Mouse (Mus musculus): ENCODE results near the gene Ror1.

Ror1 gene

DNA sequence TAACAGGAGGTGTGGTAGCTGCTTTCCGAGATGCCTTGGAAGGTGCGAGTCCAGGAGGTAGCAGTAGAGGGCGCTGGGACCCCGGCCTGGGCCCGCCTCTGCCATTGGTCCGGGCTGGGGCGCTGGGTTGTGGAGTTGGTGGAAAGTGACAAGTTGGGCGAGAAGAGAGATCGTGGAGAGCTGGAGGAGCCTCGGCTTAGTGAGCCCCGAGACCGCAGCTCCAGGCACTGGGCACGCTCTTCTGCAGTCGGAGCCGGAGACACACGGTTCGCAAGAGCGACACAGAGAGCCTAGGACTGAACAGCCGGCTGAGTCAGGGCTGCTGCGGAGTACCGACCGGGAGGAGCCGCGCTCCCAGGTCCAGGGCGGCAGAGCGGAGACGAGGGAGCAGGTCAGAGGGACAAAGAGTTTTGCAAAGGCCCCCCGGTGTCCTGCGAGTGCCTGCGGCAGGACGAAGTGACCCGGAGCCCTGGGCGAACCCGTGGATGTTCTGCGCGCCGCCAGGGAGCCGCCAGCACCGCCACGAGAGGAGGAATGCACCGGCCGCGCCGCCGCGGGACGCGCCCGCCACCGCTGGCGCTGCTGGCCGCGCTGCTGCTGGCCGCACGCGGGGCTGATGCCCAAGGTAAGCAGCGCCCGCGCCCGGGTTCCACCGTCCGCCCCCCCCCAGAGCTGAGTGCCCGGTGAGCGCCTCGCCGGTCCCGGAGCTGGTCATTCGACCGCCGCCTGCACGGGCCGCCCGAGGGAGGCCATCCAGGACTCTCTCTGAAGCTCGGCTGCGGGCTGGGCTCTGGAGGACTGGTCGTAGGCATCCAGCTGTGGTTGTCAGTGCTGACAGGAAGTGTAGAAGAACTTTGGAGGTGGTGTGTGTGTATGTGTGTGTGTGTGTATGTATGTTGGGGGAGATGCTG is at the start of gene Ror1:
TSS of gene Ror1 (plus strand) at position 107 of the 911 bp plus-strand sequence.
- peak; percentile 51 for DNase-seq (ENCODE audit: low read depth, low spot score)

GRCm38 (mm10) chr4:100047066-100047465 is 48.5 kb upstream of the Ror1 start:
- DNase-seq (ENCODE audit: low read depth, low spot score): no peak

- DNase-seq (ENCODE audit: low read depth, low spot score): no peak
Observed at GRCm38 (mm10) chr4:100048351-100048950, 47.1 kb upstream of the Ror1 start.

DNA sequence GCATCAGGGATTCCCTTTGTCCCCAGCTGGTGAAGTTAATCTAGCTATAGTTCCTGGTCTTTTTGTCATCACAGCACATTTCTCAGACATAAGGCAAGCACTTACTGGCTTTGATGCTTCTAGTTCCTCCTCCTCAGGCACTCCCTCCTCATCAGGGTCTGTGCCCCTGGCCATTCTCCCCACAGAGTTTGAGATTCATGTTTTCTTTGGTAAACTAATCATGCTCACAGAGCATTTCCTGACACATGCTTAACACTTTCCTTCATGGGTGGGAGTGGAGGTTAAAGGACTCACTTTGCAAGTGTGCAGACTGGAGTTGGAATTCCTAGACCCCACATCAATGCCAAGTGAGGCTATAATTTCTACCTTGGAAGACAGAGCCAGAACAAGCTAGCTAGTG is 43.8 kb upstream of the Ror1 start:
- DNase-seq (ENCODE audit: low read depth, low spot score): no peak

DNA sequence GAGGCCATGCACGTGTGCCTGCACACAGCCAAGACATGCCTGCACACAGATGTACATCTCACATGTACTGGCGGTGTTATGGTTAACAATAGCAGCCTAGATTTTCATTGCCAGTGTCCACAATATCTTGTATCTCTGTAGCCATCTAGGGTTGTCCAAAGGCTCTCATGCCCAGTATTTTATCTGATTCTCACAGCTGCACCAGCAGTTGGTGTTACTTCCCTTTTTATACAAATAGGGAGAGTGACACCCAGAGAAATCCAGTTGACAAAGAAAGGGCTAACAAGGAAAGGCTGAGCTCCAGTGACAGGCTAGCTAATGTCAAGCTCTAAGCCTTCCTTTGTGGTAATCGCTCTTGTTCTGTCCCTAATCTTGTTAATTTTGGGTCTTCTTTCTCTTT is 43.3 kb upstream of the Ror1 start:
- no peak for DNase-seq (ENCODE audit: low read depth, low spot score)

GRCm38 (mm10) chr4:100056046-100056445 is 39.5 kb upstream of the Ror1 start:
- DNase-seq (ENCODE audit: low read depth, low spot score): peak; percentile 64

DNA sequence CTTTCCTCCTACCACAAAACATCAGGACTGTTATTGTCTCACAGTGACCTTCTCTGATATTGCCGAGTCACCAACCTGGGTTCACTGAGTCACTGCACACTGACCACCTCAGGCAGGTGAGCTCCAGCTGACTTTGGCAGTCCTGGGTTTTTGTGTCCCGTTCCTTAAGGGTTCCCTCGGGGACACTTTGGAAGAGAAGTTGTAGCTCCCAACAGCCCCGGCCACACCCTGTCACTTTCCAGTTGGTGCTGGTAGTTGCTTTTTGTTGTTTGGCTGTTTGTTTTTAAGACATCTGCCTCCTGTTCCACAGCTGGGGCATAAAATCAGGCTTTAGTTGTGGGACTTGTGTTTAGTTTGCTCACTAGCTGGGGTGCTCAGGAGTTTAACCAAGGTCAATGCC is 39.1 kb upstream of the Ror1 start:
- peak; percentile 49 for DNase-seq (ENCODE audit: low read depth, low spot score)

- no peak for DNase-seq (ENCODE audit: low read depth, low spot score)
Observed at GRCm38 (mm10) chr4:100057381-100057780, 38.2 kb upstream of the Ror1 start.

DNA sequence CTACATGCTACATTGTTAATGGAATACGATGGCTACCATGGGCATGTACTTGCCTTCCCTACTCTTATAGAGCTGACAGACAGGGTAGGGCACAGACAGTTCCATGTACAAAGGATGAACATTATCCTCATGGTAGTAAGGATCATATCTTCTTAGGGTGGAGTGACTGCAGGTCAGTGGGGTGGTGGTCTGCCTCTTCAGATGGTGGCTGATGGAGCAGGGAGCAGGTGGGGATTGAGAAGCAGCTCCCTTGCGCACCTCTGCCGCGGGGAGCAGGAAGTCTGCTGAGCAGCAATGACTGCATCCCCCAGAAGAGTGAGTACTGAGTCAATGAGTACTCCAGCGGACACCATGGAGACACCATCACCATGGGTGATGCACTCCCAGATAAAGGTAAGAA is 37.0 kb upstream of the Ror1 start:
- no peak for DNase-seq (ENCODE audit: low read depth, low spot score)

- DNase-seq (ENCODE audit: low read depth, low spot score): no peak
Observed at GRCm38 (mm10) chr4:100059811-100060210, 35.8 kb upstream of the Ror1 start.

- no peak for DNase-seq (ENCODE audit: low read depth, low spot score)
Observed at GRCm38 (mm10) chr4:100061396-100062066, 34.1 kb upstream of the Ror1 start.

DNA sequence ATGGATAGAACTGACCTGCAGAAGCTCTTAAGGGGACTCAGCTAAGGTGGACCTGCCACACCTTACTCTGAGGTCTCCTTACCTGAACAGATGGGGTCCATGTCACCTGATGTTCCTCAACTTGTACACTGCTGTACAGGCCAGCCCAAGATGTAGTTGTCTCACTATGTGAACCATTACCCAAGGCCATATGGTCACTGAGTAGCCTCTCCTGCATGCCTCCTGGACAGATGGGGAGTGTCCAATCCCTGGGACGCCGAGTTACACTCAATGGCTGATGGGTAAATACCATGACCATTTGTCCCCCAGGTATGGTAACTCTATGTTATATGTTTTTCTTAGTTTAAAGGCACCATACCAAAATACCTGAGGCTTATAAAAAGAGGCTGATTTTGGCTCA is 29.9 kb upstream of the Ror1 start:
- DNase-seq (ENCODE audit: low read depth, low spot score): no peak

- DNase-seq (ENCODE audit: low read depth, low spot score): no peak
Observed at GRCm38 (mm10) chr4:100070101-100070500, 25.5 kb upstream of the Ror1 start.

- DNase-seq (ENCODE audit: low read depth, low spot score): no peak
Observed at GRCm38 (mm10) chr4:100096596-100097181, 1.1 kb downstream of the Ror1 start.

GRCm38 (mm10) chr4:100097364-100097979 is 1.9 kb downstream of the Ror1 start:
- no peak for DNase-seq (ENCODE audit: low read depth, low spot score)

DNA sequence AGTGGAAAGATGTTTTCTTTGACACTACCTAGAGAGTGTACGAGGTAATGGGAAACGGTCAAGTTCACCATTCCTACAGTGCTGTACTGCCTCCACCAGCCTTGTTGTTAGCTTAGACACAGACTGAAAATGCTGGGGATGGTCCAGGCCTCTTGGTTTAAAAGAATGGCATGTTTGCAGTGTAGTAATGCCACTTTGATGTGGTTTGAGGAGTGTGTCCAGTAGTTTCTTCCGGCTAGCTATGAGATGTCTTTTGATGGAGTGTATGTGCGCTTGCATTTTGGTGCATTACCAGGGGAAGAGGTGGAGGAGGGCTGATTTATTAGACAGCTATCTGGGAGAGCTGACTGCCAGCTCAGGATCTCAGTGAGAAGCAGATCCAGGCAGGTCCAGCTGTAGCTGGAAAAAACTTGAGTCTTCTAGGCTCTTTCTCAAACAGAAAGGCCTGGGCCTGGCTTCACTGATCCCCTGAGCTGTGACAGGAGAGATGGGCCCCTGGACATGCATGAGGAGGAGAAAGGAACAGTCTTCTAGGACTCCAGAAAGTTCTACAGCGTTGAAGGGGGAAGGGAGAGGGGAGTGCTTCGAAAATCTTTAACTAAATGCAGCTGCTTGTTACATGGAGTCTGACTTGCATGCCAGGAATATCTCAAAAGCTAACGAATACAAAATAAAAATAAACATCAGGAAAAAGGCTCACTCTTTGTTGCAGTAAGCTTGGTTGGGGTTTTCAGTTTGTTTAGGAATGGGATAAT is 5.7 kb downstream of the Ror1 start:
- DNase-seq (ENCODE audit: low read depth, low spot score): no peak

DNA sequence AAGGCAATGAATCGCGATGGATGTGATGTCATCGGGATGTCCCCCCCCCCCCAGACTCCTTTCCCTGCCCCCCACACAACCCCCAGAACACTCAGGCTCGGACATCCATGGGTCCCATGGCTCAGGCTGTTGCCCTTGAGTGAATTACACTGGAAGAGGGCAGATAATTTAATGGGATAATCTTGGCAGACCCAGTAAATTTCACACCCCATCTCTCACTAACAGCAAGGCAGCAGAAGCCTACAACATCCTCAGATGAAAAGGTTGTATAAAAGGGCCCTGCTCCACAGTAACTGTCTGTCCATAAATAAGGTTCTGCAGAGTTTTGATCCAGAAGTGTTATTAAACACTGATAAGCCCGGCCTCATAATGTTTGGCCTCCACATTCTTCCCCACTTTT is 6.3 kb downstream of the Ror1 start:
- no peak for DNase-seq (ENCODE audit: low read depth, low spot score)

GRCm38 (mm10) chr4:100104241-100104640 is 8.7 kb downstream of the Ror1 start:
- no peak for DNase-seq (ENCODE audit: low read depth, low spot score)

DNA sequence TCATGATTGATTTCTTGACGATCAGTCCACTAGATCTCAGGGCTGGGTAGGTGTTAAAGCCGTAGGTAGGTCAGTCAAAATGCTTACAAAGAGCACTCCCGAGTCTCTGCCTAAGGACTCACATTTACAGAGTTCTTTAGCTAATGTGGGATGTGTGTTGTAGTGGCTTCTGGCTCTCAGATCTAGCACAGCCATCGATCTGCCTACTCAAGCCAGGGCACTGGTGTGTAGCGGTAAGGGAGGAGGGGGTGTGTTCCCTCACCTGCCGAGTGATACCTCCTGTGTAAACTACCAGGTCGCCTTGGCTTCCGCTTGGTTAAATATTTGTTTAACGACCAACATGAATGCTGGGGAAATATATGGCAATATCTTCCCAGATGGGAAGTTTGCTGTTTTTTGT is 12.0 kb downstream of the Ror1 start:
- no peak for DNase-seq (ENCODE audit: low read depth, low spot score)

DNA sequence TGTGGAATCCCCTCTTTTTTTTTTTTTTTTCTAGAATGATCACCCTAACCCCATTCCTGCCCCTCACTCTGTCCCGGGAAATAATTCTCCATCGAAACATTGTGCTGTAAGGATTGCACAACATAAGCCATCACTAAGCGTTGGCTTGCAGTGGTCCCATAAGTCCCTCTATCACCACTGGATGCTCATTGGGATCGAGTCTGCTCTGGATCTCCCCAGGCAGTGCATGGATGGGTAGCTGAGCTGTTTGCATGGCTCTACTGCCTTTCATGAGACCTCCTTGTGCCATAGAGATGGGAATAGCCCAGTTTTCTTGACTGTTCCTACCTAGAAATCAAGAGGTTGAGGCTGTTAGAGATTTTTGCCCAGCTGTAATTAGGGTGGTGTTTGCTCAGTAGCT is 13.0 kb downstream of the Ror1 start:
- DNase-seq (ENCODE audit: low read depth, low spot score): no peak

DNA sequence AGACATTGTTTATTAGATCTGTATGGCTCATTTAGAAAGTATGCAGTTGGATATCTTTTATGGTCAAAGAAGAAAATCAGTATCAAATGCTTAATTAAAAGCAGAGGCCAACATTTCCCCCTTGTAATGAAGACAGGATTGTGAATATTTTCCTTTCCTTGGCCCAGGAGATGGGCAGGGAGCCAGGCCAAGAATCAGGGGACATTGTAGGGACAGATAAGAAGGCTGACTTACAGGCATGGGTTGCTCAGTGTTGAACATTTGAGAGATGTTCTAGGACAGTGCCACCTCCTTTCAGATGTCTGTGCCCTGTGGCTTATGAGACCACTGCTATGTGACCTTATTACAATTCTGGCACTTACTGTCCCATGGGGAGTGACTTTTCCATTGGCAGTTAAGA is 18.6 kb downstream of the Ror1 start:
- DNase-seq (ENCODE audit: low read depth, low spot score): no peak
